Mouse (Mus musculus): ENCODE measurements around the gene Rbm45. TPM values are rescaled to one million over a fixed set of nuclear protein-coding genes. Genes with fewer than 3 reads are reported as not detected.

Gene Rbm45
- polyA plus RNA-seq, 1 experiment, result 11.4 TPM

- no peaks in the 10 kb centered on the region for H3K27me3 ChIP-seq (ENCODE audit: control insufficient read depth, insufficient read depth, low read length)
- peaks cover 42% of the 10 kb centered on the region for H3K36me3 ChIP-seq (ENCODE audit: control insufficient read depth, insufficient read depth, low read length)
- no peak overlapping the region for H3K4me3 ChIP-seq (ENCODE audit: low read depth, low read length)
- no peaks in the 10 kb centered on the region for H3K4me1 ChIP-seq (ENCODE audit: control insufficient read depth, insufficient read depth, insufficient read length, low read length)
- no peak for TF ChIP-seq CTCF (IDR thresholded peaks at IDR 0.05; ENCODE audit: extremely low read depth, insufficient read length, insufficient replicate concordance, low read depth, low read length)
- TF ChIP-seq POLR2A (IDR thresholded peaks at IDR 0.05; ENCODE audit: low read depth, low read length), result no peak
- no peak overlapping the region for H3K27ac ChIP-seq (ENCODE audit: insufficient read depth, low read depth, low read length)
These were observed 16.7 kb downstream of the Rbm45 start for GRCm38 (mm10) chr2:76386531-76386930.

GRCm38 (mm10) chr2:76400178-76400577 lies 30.4 kb downstream of the Rbm45 start:
- H3K27me3 ChIP-seq (ENCODE audit: control insufficient read depth, insufficient read depth, low read length), result no peaks in the 10 kb centered on the region
- H3K4me3 ChIP-seq (ENCODE audit: low read depth, low read length), result no peak overlapping the region
- TF ChIP-seq POLR2A (IDR thresholded peaks at IDR 0.05; ENCODE audit: low read depth, low read length), result no peak
- no peak for TF ChIP-seq CTCF (IDR thresholded peaks at IDR 0.05; ENCODE audit: extremely low read depth, insufficient read length, insufficient replicate concordance, low read depth, low read length)
- no peaks in the 10 kb centered on the region for H3K36me3 ChIP-seq (ENCODE audit: control insufficient read depth, insufficient read depth, low read length)
- no peak overlapping the region for H3K27ac ChIP-seq (ENCODE audit: insufficient read depth, low read depth, low read length)
- no peaks in the 10 kb centered on the region for H3K4me1 ChIP-seq (ENCODE audit: control insufficient read depth, insufficient read depth, insufficient read length, low read length)

GRCm38 (mm10) chr2:76405596-76406150 lies 35.9 kb downstream of the Rbm45 start:
- Histone ChIP-seq H3K27ac (ENCODE audit: insufficient read depth, low read depth, low read length) (no peak overlapping the region), H3K27me3 (ENCODE audit: control insufficient read depth, insufficient read depth, low read length) (no peaks in the 10 kb centered on the region; the same call in 1 of the 2 replicates), H3K36me3 (ENCODE audit: control insufficient read depth, insufficient read depth, low read length) (no peaks in the 10 kb centered on the region), H3K4me1 (ENCODE audit: control insufficient read depth, insufficient read depth, insufficient read length, low read length) (no peaks in the 10 kb centered on the region; the same call in 1 of the 2 replicates), H3K4me3 (ENCODE audit: low read depth, low read length) (peak overlapping the region; percentile 77)
- 4% methylated on average over 15 of the region's 15 CpGs for WGBS
- no peak for TF ChIP-seq POLR2A (IDR thresholded peaks at IDR 0.05; ENCODE audit: low read depth, low read length)
- TF ChIP-seq CTCF (IDR thresholded peaks at IDR 0.05; ENCODE audit: extremely low read depth, insufficient read length, insufficient replicate concordance, low read depth, low read length), result no peak

GRCm38 (mm10) chr2:76406151-76406936 lies 36.6 kb downstream of the Rbm45 start, which contains the start of gene Osbpl6:
TSS of gene Osbpl6 (plus strand) at chr2:76406508.
- no peaks in the 10 kb centered on the region; the same call in 1 of the 2 replicates for H3K4me1 ChIP-seq (ENCODE audit: control insufficient read depth, insufficient read depth, insufficient read length, low read length)
- TF ChIP-seq POLR2A (IDR thresholded peaks at IDR 0.05; ENCODE audit: low read depth, low read length) (peak; percentile 72), CTCF (IDR thresholded peaks at IDR 0.05; ENCODE audit: extremely low read depth, insufficient read length, insufficient replicate concordance, low read depth, low read length) (no peak)
- no peaks in the 10 kb centered on the region for H3K36me3 ChIP-seq (ENCODE audit: control insufficient read depth, insufficient read depth, low read length)
- under 1% methylated on average over 89 of the region's 89 CpGs for WGBS
- H3K4me3 ChIP-seq (ENCODE audit: low read depth, low read length), result peak within 1 kb of the TSS; percentile 77
- no peaks in the 10 kb centered on the region; the same call in 1 of the 2 replicates for H3K27me3 ChIP-seq (ENCODE audit: control insufficient read depth, insufficient read depth, low read length)
- H3K27ac ChIP-seq (ENCODE audit: insufficient read depth, low read depth, low read length), result peak within 1 kb of the TSS; percentile 58

GRCm38 (mm10) chr2:76406937-76407441 lies 37.2 kb downstream of the Rbm45 start:
- WGBS, result under 1% methylated on average over 49 of the region's 49 CpGs
- H3K4me1 ChIP-seq (ENCODE audit: control insufficient read depth, insufficient read depth, insufficient read length, low read length), result no peaks in the 10 kb centered on the region; the same call in 1 of the 2 replicates
- H3K4me3 ChIP-seq (ENCODE audit: low read depth, low read length), result peak overlapping the region; percentile 77
- no peaks in the 10 kb centered on the region; the same call in 1 of the 2 replicates for H3K27me3 ChIP-seq (ENCODE audit: control insufficient read depth, insufficient read depth, low read length)
- TF ChIP-seq CTCF (IDR thresholded peaks at IDR 0.05; ENCODE audit: extremely low read depth, insufficient read length, insufficient replicate concordance, low read depth, low read length), result no peak
- no peak for TF ChIP-seq POLR2A (IDR thresholded peaks at IDR 0.05; ENCODE audit: low read depth, low read length)
- no peaks in the 10 kb centered on the region for H3K36me3 ChIP-seq (ENCODE audit: control insufficient read depth, insufficient read depth, low read length)
- peak overlapping the region; percentile 58 for H3K27ac ChIP-seq (ENCODE audit: insufficient read depth, low read depth, low read length)

- Histone ChIP-seq H3K27me3 (ENCODE audit: control insufficient read depth, insufficient read depth, low read length) (no peaks in the 10 kb centered on the region; the same call in 1 of the 2 replicates), H3K27ac (ENCODE audit: insufficient read depth, low read depth, low read length) (no peak overlapping the region), H3K4me1 (ENCODE audit: control insufficient read depth, insufficient read depth, insufficient read length, low read length) (peaks cover under 1% of the 10 kb centered on the region; the same call in 1 of the 2 replicates), H3K4me3 (ENCODE audit: low read depth, low read length) (no peak overlapping the region), H3K36me3 (ENCODE audit: control insufficient read depth, insufficient read depth, low read length) (no peaks in the 10 kb centered on the region)
- TF ChIP-seq CTCF (IDR thresholded peaks at IDR 0.05; ENCODE audit: extremely low read depth, insufficient read length, insufficient replicate concordance, low read depth, low read length), result no peak
- TF ChIP-seq POLR2A (IDR thresholded peaks at IDR 0.05; ENCODE audit: low read depth, low read length), result no peak
- 55% methylated on average over 1 of the region's 1 CpGs for WGBS
These were observed 39.7 kb downstream of the Rbm45 start for GRCm38 (mm10) chr2:76409526-76409925.

GRCm38 (mm10) chr2:76409986-76410385 lies 40.2 kb downstream of the Rbm45 start:
- no peak for TF ChIP-seq POLR2A (IDR thresholded peaks at IDR 0.05; ENCODE audit: low read depth, low read length)
- no peak for TF ChIP-seq CTCF (IDR thresholded peaks at IDR 0.05; ENCODE audit: extremely low read depth, insufficient read length, insufficient replicate concordance, low read depth, low read length)
- Histone ChIP-seq H3K27me3 (ENCODE audit: control insufficient read depth, insufficient read depth, low read length) (no peaks in the 10 kb centered on the region; the same call in 1 of the 2 replicates), H3K4me1 (ENCODE audit: control insufficient read depth, insufficient read depth, insufficient read length, low read length) (peaks cover 3% of the 10 kb centered on the region; the same call in 1 of the 2 replicates), H3K4me3 (ENCODE audit: low read depth, low read length) (no peak overlapping the region), H3K36me3 (ENCODE audit: control insufficient read depth, insufficient read depth, low read length) (no peaks in the 10 kb centered on the region), H3K27ac (ENCODE audit: insufficient read depth, low read depth, low read length) (no peak overlapping the region)
- 85% methylated on average over 2 of the region's 2 CpGs for WGBS
